Mouse (Mus musculus) adrenal gland, adult 8-10 months (tissue): ENCODE results near the gene Tnnc1. TPM values are rescaled to one million over a fixed set of nuclear protein-coding genes. Genes with fewer than 3 reads are reported as not detected.
A peak's percentile ranks its signal among the peaks of the same experiment; 100 is the strongest.

Experiments used
- DNase-seq: peaks from one replicate; pipeline ENCODE4 v3.0.0; 2022
- total RNA-seq, 4 experiments: library from RNA; stranded (reverse); gene quantifications; 2 replicates each; pipeline ENCODE4 v1.2.4; 2022

Gene Tnnc1
- total RNA-seq, 4 experiments from 2014 or later, result 1.1 to 3.3 (median 1.9) TPM

DNA sequence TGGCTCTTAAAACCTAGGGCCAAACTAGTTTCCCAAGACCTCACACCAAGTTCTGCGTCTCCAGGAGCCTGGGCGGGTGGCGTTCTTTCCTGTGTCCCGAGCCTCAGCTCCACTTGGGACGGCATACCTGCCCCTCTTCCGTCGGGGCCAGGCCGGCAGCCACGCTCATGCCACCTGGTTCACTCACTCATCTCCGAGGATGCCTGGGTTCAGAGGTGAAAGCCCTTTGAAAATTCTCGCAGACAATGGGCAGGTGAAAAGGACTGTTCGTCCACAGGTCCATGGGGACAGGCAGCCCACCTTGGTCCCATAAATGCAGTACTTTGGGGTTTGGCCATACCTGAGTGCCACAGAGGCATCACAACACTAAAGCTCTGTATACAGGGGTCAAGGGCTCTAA lies 23.9 kb upstream of the Tnnc1 start:
- DNase-seq, result no peak

DNA sequence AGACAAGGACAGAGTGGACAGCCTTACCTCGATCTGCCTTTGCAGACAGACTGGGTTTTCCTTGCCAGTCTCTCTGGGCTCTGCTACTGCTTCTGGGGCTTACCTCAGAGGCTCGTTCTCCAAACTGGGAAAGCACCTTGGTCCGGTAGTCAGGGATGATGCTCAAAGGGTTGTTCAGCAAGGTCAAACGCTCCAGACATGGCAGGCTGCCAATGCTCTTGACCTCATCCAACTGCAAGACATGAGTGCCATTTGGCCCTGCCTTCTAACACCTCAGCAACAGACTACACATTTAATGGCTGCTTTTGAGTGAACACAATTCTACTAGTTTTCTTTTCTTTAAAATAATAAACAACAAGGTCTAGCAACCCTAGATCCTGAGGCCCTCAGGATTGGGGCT lies 21.5 kb upstream of the Tnnc1 start:
- DNase-seq, result peak; percentile 70

DNA sequence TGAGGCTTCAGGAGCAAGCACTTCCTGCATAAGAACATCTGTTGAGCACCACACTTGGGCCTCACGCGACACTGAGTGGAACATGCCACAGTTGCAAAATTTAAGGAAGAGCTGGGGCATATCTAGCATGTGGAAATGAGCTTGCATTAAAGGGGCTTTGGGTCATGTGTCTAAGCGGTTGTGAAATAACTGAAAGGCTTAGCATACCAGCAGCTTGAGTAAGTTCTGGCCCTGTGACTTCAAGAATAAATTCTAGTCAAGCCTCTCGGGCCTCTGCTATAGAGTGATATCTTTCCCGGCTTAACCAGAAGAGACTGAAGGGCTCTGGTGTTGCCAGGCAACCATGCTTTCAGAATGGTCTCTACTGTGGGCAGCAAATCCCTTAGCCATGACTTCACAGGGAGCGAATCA lies 19.3 kb upstream of the Tnnc1 start:
- DNase-seq, result no peak

DNA sequence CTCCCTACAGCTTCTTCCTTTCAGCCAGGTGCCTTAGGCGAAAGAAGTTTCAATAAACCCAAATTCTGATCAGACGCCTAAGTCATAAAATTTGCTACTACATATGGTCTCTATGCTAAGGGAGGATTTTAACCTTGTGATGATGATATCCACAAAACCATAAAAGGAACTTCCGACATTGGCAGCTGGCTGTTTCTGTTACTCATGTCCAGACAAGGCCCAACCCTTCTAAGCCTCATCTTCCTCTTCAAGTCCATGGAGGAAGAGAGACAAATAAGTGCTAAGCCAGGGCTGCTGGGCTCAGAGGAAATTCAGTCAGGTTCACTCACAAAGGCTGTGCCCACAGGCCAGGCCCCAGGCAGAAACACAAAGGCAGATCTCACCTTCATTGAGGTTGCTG lies 18.8 kb upstream of the Tnnc1 start:
- DNase-seq, result no peak

DNA sequence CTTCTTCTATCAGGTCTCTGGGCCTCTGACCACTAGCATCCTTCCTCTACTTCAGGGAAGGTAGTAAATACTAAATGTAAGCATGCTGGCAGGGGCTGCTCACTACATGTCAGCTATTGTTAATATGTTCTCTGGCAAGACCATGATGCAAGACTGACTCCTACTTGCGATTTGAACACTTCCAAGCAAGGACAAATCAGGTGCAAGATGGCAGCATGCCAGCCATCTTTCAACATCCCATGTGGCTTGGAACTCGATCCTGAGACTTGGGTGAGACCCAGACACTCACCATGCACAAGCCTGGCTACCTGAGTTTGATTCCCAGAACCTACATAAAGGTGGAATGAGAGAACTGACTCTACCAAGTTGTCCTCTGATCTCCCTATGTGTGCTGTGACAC lies 16.2 kb upstream of the Tnnc1 start:
- no peak for DNase-seq

DNA sequence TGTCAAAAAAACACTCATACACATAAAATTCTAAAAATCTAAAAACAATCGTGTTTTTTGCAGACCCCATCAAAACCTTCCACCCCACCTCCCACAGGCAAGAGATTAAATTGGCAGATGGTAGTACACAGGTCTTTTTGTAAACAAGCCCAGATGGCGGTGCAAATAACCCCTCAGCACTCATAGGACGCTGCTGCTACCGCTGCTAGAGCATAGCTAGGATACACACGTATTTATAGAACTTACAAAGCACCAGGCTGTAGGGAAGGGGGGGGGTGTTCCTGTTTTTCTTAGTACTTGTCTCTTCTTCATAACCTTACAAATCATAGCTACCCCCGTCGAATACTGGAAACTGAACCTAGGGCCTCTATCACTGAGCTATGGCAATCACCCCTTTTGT lies 14.3 kb upstream of the Tnnc1 start:
- DNase-seq, result no peak

DNA sequence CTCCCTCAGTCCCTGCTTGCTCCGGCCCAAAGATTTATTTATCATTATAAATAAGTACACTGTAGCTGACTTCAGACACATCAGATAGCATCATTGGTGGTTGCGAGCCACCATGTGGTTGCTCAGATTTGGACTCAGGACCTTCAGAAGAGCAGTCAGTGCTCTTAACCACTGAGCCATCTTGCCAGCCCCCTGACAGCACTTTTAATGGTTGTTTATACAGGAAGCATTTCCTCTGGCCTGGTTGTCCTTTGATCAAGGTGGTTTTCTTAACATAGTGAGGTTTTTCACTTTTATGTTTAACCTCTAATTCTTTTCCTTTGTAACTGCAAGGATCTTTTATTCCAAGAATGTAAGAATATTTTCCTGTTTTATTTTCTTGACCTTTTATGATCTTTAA lies 13.7 kb upstream of the Tnnc1 start:
- DNase-seq, result no peak

DNA sequence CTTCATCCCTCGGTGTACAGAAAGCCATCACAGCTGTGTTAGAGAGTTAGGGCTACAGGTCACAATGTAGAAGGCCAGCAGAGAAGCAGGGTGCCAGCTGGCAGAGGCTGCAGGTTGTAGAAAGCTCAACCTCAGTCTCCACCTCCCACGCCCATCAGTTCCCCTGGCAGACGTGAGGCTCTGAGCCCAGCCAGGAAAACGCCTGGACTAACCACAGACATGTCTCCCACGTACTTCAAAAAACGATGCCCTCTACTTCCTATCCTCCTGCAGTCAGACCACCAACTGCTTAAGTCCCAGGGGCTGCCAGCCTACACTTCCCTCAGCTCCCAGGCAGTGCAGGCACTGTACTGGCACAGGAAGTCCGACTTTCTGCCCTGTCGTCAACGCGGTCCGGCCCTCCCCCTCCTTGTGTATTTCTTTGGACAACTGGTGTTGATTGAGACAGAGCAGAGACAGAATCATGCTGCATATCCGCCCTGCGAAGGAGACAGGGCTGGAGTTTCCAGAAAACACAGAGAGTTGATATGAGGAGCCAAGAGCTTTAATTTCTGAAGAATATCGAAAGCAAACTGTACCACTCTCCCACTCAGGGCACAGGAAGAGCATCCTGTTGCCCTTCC lies 13.1 kb upstream of the Tnnc1 start:
- peak; percentile 81 for DNase-seq

DNA sequence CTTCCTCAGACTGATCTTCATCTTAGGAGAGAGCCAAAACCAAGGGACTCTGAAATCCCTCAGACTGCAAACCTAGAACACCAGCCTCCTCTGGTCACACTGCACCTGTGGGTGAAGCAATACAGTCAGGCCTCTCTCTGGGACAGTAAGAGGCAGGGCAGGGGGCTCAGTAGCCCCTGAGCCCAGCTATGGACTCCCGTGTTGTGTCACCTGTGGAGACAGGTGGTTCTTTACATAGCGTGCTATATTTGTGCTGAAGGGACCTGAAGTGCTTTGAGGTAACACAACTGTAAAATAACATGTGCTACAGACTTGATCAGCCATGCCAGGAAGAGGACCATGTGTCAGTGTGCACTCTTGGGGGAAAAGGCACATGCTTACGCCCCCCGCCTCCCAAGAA lies 12.6 kb upstream of the Tnnc1 start:
- DNase-seq, result no peak

DNA sequence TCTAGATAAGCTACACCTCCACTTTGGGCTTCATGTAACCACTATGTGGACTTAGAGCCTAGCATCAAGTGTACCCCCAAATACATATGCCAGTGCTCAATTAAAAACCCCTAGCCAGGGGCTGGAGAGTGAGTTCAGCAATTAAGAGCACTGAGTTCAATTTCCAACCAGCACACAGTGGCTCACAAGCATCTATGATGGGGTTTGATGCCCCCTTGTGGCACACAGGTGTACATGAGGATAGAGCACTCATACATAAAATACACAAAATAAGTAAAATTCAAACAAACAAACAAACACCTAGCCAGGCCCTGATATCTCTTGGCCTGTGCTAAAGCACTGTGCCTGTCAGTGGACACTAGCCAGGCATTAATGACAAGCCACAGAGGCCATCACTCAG lies 12.1 kb upstream of the Tnnc1 start:
- no peak for DNase-seq

DNA sequence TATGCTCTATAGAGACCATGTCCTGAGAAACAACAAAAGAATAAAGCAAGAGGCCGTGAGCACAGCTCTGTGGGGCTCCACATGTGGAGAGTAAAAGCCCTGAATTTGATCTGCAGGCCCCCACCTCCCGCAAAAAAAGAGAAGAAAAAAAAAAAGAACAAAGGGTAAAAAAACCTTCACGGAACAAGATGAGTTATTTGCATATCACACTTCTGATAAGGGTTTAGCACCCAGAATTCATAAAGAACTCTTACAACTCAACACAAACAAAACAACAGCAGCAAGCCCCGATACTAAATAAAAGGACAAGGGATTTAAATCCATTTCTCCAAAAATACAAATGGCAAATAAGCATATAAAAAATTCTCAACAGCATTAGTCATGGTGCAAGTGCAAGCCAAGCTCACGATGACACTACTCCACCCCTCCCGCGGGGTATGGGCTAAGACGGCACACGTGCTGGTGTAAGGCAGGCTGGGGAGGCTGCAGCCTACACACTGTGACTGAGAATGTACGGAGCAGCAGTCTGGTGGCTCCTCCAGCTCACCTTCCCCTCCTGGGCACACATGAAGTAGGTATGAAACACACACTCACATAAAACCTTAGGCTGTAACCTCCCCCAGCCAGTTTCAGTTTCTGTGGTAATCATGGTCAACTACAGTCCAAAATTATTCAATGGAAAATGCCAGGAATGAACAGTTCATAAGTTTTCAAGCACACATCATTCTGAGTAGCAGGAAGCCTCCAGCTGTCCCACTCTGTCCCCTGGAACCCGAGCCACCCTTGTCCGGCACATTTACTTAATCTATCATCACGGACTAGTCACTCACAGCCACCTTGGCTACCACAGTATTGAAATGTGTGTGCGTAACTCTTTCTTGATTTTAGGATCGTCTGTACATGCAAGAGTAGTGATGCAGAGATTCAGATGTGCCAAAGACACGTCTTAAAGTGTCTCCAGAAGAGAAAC lies 10.3 kb upstream of the Tnnc1 start:
- peak; percentile 60 for DNase-seq

DNA sequence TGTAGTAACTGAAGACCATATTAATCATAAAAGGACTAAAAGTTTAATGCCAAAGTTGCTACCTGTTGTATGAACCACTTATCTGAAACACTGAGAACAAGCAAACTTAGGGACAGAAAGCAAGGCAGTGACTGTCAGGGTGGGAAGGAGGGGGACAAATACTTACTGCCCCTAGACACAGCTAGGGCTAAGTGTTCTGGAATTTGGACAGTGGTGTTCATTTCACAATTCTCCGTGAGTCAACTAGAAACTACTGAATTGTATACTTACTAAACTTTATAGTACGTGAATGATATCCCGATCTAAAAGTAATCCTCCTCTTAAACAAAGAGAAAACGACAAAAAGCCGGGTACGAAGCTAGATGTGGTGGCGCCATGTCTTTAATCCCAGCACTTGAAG lies 8.5 kb upstream of the Tnnc1 start:
- DNase-seq, result no peak

DNA sequence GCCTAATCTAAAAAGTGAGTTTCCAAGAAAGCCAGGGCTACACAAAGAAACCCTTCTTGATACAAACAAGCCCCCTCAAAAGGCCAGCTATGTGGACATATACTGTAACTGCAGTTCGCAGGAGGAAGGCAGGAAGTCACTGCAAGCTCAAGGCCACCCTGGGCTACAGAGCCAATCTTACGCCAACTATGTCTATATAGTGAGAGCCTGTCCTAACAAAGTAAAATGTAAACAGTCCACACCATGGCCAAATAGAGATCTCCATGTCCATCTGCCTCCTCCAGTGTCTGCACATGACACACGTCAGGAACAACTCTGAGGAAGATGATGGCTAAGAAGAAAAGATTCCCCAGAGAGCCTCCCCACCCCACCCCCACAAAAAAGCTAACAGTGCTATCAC lies 8.1 kb upstream of the Tnnc1 start:
- no peak for DNase-seq

DNA sequence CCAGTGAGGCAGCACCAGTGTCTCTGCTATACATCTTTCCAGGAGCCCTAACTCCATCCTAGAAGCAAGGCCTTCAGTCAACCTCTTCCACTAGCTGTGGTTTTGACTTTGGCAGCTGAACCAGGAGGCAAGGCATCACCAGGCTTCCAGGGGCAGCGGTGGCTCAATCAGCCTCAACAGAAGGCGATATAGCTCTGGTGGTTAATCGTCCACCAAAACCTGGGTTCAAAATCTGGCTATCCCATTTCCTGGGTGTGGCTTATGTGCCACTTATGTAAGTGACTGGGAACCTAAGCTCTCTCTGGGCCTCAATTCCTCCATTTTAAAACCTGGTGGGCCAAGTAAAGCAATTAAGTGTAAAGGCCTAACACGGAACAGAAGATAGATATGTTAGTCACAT lies 3.3 kb upstream of the Tnnc1 start:
- no peak for DNase-seq

DNA sequence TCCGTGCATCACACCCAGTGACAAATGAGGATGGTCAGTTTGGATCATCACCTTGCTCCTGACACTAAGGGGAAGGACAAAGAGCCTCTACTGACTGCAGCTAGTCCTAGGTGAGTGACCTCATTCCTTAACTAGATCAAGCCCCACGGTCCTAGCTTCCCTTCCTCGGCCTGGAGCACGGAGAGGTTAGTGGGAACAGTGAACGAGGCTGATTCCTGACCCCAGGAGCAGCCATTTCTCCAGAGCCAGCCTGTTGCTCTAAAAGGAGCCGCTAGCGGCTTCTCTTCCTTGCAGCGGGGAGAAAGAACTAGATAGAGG lies 2.9 kb upstream of the Tnnc1 start:
- DNase-seq, result no peak

DNA sequence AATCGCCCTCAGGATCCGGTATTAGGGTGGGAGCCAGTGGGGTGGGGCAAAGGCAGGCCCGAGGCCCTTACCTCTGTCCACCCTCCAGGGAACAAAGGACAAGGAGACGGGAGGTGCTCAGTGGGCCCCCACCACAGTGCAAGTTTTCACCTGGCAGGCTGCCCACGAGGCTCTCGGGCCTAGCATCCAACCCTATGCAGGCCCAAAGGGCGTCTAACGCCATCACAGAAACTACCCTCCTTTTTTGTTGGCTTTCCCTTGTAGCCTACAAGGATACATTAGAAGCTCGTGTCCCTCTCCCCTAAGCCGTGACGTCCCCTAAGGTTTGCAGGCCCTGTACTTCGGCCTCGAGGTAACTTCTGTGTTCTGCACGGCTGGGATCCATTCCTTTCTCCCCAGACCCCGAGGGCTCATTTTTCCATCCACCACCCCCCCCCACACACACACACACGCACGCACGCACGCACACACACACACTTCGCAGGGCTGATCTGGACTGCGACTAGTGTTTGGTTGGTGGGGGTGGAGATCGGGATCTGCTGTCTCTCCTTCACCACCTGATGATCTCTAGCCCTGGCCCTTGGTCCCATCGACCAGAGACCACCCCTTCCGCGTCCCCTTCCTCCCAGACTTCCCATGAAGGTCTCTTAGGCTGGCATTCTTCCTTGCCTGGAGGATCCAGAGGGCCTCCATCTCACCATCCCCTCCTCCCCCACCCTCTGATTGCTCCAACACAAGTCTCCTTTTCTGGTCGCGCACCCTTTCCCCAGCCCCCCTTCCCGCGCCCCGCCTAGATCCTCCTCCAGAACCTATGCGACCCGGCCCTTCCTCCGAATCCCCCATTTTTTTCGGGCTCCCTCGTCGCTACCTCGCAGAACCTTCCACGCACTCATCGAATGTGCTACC lies 2.3 kb upstream of the Tnnc1 start:
- peak; percentile 52 for DNase-seq

DNA sequence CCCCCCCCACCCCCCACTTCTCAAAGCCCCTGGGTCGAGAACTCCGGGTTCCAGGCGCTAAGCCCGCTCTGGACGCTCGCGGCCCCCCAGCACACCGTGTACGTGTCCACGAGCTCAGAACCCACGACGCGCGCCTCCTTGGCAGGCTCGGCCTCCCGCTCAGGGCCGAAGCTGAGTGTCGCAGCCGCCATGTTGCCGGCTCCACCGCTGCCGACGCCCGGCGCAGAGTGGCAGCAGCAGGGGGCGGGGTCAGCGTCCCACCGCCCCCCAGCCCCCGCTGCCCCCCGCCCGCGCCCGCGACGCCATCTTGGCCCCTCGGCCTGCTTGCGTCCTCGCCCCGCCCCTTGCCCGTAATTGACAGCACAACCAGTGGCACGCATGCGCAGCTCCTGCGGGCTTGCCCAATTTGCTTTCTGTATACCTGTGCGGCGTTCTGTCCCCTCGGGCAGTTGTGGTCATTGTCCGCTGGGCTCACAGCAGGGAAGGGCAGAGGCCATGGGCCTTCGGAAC lies 1.6 kb upstream of the Tnnc1 start:
- DNase-seq, result peak; percentile 93

DNA sequence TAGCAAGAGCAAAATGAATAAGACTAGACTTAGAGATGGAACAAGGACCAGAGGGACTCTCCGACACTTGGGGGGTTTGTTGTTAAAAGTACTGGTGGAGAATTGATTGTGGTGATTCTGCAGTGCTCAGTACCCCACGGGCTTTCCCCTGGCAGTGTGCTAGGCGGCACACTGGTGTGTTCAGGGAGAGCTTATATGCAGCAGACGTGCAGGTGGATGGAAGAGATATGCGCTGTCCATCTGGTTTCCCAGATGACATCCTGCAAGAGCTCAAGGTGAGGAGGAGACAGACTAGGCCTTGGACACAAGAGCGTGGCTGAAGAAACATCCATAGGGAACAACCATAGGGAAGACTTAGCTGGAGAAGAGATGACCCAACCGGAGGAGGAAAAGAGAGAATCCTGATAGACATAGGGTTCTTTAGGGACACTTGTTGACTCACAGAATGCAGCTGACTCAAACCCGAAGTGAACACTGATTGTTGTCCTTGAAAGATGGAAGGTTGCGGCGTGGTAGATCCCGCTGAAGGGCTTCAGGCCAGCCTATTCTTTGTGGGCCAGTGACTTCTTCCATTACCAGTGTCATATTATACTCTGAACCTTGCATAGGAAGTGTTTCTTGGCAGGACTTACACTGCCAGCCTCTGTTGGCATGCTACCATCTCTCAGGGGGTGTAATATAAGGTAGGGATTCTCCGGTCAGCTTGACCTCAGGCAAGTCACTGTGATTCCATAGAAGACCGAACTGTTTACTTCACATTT lies 862 bp upstream of the Tnnc1 start:
- DNase-seq, result peak; percentile 67

DNA sequence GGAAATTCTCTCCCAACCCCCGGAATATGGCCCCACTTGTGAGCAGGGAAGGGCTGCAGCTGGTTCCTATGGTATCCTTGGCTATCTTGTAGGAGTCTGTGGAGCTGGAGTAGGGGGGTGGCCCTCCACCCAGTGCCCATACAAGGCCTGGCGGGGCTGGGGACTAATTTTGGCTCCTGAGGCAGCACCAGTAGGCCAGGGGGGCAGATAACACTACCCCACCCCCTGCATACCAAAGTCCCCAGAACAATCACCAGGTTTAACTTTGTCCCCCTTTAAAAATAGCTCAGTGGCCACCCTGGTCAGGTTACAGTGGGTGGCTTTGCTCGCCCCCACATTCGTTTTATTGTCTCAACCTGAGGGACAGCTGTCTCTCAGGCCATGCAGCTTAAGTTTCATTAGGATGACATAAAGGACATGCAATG lies 1.0 kb downstream of the Tnnc1 start:
- DNase-seq, result no peak

DNA sequence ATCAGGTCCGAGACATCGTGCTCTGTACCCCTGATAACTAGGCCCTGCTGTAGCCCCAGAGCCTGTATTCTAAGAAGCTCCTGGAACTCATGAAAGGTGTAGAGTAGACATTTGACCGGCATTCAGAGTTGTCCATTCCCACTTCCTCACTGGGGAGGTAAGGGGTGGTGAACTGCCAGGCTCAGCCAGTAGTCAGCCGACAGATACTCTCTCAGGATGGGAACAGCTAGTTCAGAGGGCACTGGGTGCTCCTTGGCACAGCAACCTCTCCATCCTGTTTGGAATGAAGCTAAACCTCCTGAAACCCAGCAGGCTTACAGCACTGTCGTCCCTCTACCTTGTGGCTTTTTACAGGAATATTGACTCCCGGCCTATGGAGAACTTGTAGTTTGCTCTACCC lies 3.7 kb downstream of the Tnnc1 start:
- DNase-seq, result no peak

DNA sequence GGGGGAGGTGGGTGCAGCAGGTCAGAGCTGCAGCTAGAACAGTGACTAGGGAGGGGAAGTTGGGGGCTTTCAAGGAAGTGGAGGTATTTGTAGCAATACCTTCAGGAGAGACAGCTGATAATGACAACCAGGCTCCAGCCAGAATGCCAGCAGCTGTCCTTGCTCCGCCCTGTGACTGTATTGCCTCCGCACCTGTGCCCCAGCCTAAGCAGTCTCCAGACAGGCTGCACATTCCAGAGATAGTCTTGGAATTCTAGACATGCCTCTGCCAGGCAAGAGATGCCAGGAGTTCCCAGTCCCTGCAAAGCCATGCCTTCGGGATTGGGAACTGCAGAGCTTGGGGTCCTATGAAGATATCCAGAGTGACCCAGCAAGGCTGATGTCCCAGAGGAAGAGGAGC lies 4.4 kb downstream of the Tnnc1 start:
- no peak for DNase-seq

DNA sequence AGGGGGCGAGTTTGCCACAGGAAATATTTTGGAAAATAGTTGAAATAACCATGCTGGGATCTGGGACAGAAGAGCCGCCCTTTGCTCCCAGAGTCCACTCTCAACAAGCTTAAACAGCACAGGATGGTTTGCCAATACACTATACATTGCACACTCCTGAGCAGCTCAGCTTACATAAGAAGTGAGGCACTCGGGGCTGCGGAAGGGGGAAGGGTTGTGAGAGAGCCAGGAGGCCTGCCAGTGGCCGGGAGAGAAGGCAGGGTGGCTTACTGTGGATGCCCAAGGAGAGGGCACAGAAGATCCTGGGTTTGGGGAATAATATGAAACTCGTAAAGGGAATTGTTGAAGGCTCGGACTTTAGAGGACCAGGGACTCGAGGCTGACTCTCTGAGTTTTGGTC lies 5.8 kb downstream of the Tnnc1 start:
- no peak for DNase-seq
